Mouse (Mus musculus): ENCODE results near the gene Stip1.

DNA sequence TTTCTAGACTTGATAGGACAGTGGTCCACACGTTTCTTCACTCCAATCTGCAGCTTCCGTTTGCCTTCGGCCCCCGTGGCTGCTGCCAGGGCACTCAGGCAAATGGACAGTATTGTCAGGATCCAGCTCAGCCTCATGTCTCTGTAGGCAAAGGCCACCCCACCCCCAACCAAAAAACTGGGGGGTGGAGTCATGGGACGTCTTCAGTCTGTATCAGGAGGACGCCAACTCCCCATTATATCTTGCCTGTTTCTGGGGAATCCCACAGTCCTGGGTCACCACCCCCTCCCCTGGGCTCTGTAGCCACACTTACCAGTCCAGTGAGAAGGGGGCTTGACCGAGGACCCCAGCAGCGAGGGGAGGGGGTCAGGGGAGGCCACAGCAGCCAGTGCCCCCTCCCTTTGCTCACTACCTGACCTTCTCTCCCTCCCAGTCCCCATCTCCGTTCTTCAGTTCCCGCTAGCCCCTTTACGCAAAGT is 60.7 kb downstream of the Stip1 start:
- TF ChIP-seq POLR2A (IDR thresholded peaks at IDR 0.05; ENCODE audit: control insufficient read depth in 1 of 2, insufficient read depth in 1 of 2, low read depth in 1 of 2, low read length in 2 of 2, poor library complexity in 1 of 2), result peak in 1 of 2 experiments; percentile 44; a peak in 1 of 4 replicates
- TF ChIP-seq MAX (IDR thresholded peaks at IDR 0.05; ENCODE audit: low read length), result no peak
- no peak for TF ChIP-seq GABPA (IDR thresholded peaks at IDR 0.05; ENCODE audit: low read depth, low read length)
